ENCODE assay signal across 25 mouse cellular contexts in the genomic region with DNA sequence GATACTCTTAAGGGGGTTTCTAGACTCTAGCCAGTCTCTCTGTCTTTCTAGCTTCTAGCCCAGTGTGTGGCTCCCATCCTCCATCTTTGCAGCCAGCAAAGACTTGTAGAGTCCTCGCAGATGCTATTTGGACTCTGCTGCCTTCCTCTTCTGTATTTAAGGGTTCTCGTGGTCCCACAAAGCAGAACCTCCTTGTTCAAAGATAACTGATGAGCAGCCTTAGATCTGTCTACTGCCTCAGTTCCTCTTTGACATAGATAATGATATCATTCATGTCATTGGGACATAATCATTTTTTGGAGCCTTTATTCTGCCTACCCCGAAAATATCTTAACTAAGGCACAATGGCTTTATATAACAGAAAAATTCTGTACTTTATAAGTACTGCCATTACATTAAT.
"Had no signal": no experiment of that assay in that cellular context is flagged by ENCODE, and none has a peak within 500 bp of the region (broad histone marks: within the 10 kb centered on the region; RNA-seq: fewer than 3 reads in every experiment).

No protein-coding gene starts in this region.

- H3K27me3 ChIP-seq: heart, embryonic 12.5 days; hindbrain, embryonic 12.5 days; kidney, embryonic 15.5 days; limb, embryonic 13.5 days; limb, embryonic 15.5 days; liver, embryonic 12.5 days had no signal

- H3K27ac ChIP-seq: heart, embryonic 10.5 days; hindbrain, embryonic 10.5 days; hindbrain, embryonic 12.5 days; hindbrain, embryonic 14.5 days; kidney, embryonic 15.5 days; kidney, postnatal 0 days; limb, embryonic 13.5 days; limb, embryonic 15.5 days; liver, embryonic 14.5 days had no signal

- DNase-seq: gastrocnemius, postnatal 14 days; heart, adult 11 months; heart, postnatal 10 days; heart, postnatal 4 days; kidney, adult 11 months; kidney, adult 2 months; kidney, adult 9 months; kidney, postnatal 14 days; kidney, postnatal 36 days; layer of hippocampus, adult 9-11 months; layer of hippocampus, postnatal 36 days; left cerebral cortex, postnatal 4 days had no signal

- ATAC-seq: hindbrain, embryonic 16.5 days; intestine, embryonic 16.5 days; liver, embryonic 12.5 days had no signal

- H3K9me3 ChIP-seq: heart, embryonic 10.5 days; heart, embryonic 12.5 days; hindbrain, embryonic 10.5 days; hindbrain, embryonic 12.5 days; kidney, embryonic 15.5 days; limb, embryonic 13.5 days; limb, embryonic 15.5 days; liver, embryonic 12.5 days had no signal

- H3K4me3 ChIP-seq: heart, embryonic 10.5 days; heart, embryonic 12.5 days; hindbrain, embryonic 10.5 days; hindbrain, embryonic 12.5 days; kidney, embryonic 15.5 days; limb, embryonic 13.5 days; limb, embryonic 15.5 days; liver, embryonic 12.5 days had no signal

- H3K9ac ChIP-seq: heart, embryonic 12.5 days; hindbrain, embryonic 12.5 days; hindbrain, embryonic 14.5 days; kidney, embryonic 15.5 days; limb, embryonic 13.5 days; limb, embryonic 15.5 days; liver, embryonic 12.5 days; liver, embryonic 14.5 days had no signal
